Mouse (Mus musculus) neural tube, embryonic 13.5 days (tissue): ENCODE measurements around the gene Cdk14. TPM values are rescaled to one million over a fixed set of nuclear protein-coding genes. Genes with fewer than 3 reads are reported as not detected.

Experiments used
- ATAC-seq: fragments of 200-750 bp; cut with Nextera tagmentation; 2 replicates; pipeline ENCODE4 v1.8.0; 2017; ENCODE audit warnings: low read depth, mild to moderate bottlenecking, moderate TSS enrichment, moderate library complexity
- H3K27ac ChIP-seq: fragments of 300-500 bp; sonication (generic); replicated peaks from 2 replicates; pipeline ENCODE4 v1.5.1; 2015; ENCODE audit warnings: moderate library complexity, mild to moderate bottlenecking, inconsistent platforms
- H3K27me3 ChIP-seq: fragments of 300-500 bp; sonication (generic); 2 replicates; pipeline ENCODE4 v1.6.1; 2015; ENCODE audit warnings: mild to moderate bottlenecking, inconsistent platforms
- H3K36me3 ChIP-seq: fragments of 300-500 bp; sonication (generic); 2 replicates; pipeline ENCODE4 v1.6.1; 2015; ENCODE audit warnings: mild to moderate bottlenecking, inconsistent platforms
- H3K4me1 ChIP-seq: fragments of 300-500 bp; sonication (generic); replicated peaks from 2 replicates; pipeline ENCODE4 v1.6.1; 2015; ENCODE audit warnings: inconsistent platforms
- H3K4me2 ChIP-seq: fragments of 300-500 bp; sonication (generic); 2 replicates; pipeline ENCODE4 v1.6.1; 2015; ENCODE audit warnings: inconsistent platforms, mild to moderate bottlenecking, moderate library complexity
- H3K4me3 ChIP-seq: fragments of 300-500 bp; sonication (generic); 2 replicates; pipeline ENCODE4 v1.5.1; 2015; ENCODE audit warnings: mild to moderate bottlenecking, inconsistent platforms
- H3K9ac ChIP-seq: fragments of 300-500 bp; sonication (generic); 2 replicates; pipeline ENCODE4 v1.6.1; 2015; ENCODE audit warnings: moderate library complexity, mild to moderate bottlenecking, inconsistent platforms
- H3K9me3 ChIP-seq: fragments of 300-500 bp; sonication (generic); 2 replicates; pipeline ENCODE4 v1.6.1; 2016; ENCODE audit warnings: inconsistent platforms
- WGBS: fragments of 180-500 bp; shearing (Covaris S2); methylation state at CpG from one replicate; pipeline ENCODE4 v1.1.7; 2015; 5-methylcytosine and 5-hydroxymethylcytosine counted together
- polyA plus RNA-seq: library from polyadenylated mRNA; unstranded; fragments of >200 nt; fragmentation: Nextera tagmentation; extraction: Ambion mirVana; gene quantifications from 2 replicates; pipeline ENCODE4 v1.2.1, GENCODE M21; 2015

The Cdk14 gene
- polyA plus RNA-seq, 1 experiment from 2014 or later, result 27.0 TPM

DNA sequence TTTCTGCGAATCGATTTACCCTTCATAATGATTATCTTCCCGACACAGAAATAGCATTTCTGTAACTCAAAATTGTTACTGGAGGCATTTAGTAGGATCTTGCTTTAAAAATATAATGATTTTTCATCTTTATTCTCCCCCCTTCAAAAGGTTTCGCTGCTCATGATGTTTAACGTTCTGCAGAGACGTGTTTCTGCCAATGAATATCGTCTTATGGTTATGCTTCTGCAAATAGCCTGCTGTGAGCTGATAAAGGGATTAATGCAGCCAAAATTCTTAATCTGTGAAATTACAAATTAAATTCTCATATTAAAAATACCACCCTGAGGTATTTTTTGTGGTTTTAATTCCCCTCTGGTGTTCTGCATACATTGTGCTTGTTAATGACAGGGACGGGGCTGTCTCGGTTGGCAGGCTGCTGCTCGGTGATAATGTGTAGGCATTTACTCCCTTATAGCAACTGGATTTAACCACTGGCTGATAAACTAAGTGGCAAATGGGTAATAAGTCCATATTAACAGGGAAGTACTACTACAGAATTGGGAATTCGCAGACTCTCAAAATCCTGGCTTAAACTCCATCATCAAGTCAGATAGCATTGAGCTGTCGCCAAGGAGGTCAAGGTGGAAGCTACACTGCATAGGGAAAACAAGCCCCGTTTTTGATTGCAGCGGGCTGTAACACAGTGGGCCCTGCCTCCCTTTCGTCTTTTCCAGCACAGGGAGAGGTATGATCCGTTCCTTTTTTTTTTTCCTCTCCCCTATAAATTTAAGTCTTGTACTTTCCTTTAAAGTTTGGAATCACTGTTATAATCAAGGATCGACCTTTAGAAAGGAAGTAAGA is 528.0 kb downstream of the Cdk14 start:
- H3K27ac ChIP-seq, result peak overlapping the region; percentile 33; the same call in 1 of the 2 replicates
- H3K4me1 ChIP-seq, result peaks cover 23% of the 10 kb centered on the region
- no peak overlapping the region for H3K9ac ChIP-seq
- no peaks in the 10 kb centered on the region for H3K36me3 ChIP-seq
- peak overlapping the region; percentile 18; the same call in 1 of the 2 replicates for H3K4me2 ChIP-seq
- 55% methylated on average over 17 of the region's 17 CpGs for WGBS
- no peaks in the 10 kb centered on the region for H3K27me3 ChIP-seq
- H3K9me3 ChIP-seq, result no peaks in the 10 kb centered on the region
- peak; percentile 64; the same call in 1 of the 2 replicates for ATAC-seq
- no peak overlapping the region for H3K4me3 ChIP-seq

- 80% methylated on average over 4 of the region's 4 CpGs for WGBS
- ATAC-seq, result no peak
These were observed 533.0 kb downstream of the Cdk14 start for GRCm38 (mm10) chr5:4887069-4887468.

DNA sequence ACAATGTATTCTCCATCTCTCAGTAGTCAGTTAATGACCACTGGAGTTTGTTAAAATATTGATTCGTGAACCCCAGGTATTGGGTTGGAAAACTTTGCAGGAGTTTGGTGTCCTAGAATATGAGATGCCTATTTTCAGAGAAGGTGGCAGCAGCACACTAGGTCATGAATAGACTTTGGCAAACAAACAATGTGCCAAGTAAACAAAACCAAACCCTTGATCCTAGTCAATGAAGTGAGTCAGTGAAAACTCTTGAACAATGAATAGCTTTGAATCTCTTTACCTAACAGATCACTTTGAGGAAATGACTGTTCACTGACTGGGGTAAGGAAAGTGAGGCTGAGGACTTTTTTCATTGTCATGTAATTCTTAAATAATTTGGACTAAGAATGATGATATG is 537.3 kb downstream of the Cdk14 start:
- Histone ChIP-seq H3K27me3 (no peaks in the 10 kb centered on the region), H3K4me3 (no peak overlapping the region), H3K9ac (no peak overlapping the region), H3K27ac (no peak overlapping the region), H3K4me2 (no peak overlapping the region), H3K36me3 (no peaks in the 10 kb centered on the region), H3K9me3 (no peaks in the 10 kb centered on the region), H3K4me1 (peaks cover 2% of the 10 kb centered on the region; the same call in 1 of the 2 replicates)
- ATAC-seq, result no peak
- WGBS, result 94% methylated on average over 1 of the region's 1 CpGs

More at GRCm38 (mm10) chr5:4887069-4887468, 533.0 kb downstream of the Cdk14 start:
- H3K27ac ChIP-seq, result no peak overlapping the region
- H3K27me3 ChIP-seq, result no peaks in the 10 kb centered on the region
- H3K4me1 ChIP-seq, result peaks cover 6% of the 10 kb centered on the region
- H3K4me2 ChIP-seq, result no peak overlapping the region
- H3K9me3 ChIP-seq, result no peaks in the 10 kb centered on the region
- no peaks in the 10 kb centered on the region for H3K36me3 ChIP-seq
- no peak overlapping the region for H3K9ac ChIP-seq
- H3K4me3 ChIP-seq, result no peak overlapping the region

DNA sequence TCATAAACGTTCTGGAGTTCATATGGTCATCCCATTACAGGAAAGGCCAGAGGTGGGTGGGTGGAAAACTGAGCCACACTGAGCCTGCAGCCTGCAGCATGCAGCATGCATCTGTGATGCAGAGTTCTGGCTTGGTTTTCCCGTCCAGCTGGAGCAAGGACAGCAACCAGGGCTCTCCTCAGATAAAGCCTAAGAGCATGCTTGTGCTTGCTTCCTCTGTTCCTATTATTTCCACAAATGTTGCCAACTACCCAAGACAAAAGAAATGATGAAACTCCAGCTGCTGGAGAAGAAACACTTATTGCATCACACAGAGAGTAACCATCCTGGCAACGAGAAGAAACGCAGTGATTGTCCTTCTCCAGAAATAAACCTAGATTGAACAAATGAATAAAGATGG is 539.8 kb downstream of the Cdk14 start:
- no peak overlapping the region for H3K9ac ChIP-seq
- no peaks in the 10 kb centered on the region for H3K9me3 ChIP-seq
- H3K27ac ChIP-seq, result no peak overlapping the region
- no peaks in the 10 kb centered on the region for H3K36me3 ChIP-seq
- H3K27me3 ChIP-seq, result no peaks in the 10 kb centered on the region
- ATAC-seq, result no peak
- H3K4me2 ChIP-seq, result no peak overlapping the region
- peaks cover 18% of the 10 kb centered on the region for H3K4me1 ChIP-seq
- no peak overlapping the region for H3K4me3 ChIP-seq
- WGBS, result 74% methylated on average over 4 of the region's 4 CpGs

GRCm38 (mm10) chr5:4878934-4879333 is 541.2 kb downstream of the Cdk14 start:
- H3K27me3 ChIP-seq, result no peaks in the 10 kb centered on the region
- H3K4me3 ChIP-seq, result no peak overlapping the region
- peaks cover 18% of the 10 kb centered on the region for H3K4me1 ChIP-seq
- WGBS, result 61% methylated on average over 3 of the region's 3 CpGs
- no peak overlapping the region for H3K4me2 ChIP-seq
- H3K27ac ChIP-seq, result no peak overlapping the region
- no peaks in the 10 kb centered on the region for H3K36me3 ChIP-seq
- no peak overlapping the region for H3K9ac ChIP-seq
- ATAC-seq, result no peak
- H3K9me3 ChIP-seq, result no peaks in the 10 kb centered on the region

- no peak overlapping the region for H3K4me3 ChIP-seq
- no peak for ATAC-seq
- H3K9me3 ChIP-seq, result no peaks in the 10 kb centered on the region
- no peaks in the 10 kb centered on the region for H3K36me3 ChIP-seq
- H3K27ac ChIP-seq, result peak overlapping the region; percentile 33
- H3K9ac ChIP-seq, result no peak overlapping the region
- H3K4me1 ChIP-seq, result peaks cover 18% of the 10 kb centered on the region
- H3K4me2 ChIP-seq, result no peak overlapping the region
- H3K27me3 ChIP-seq, result no peaks in the 10 kb centered on the region
- WGBS, result 53% methylated on average over 4 of the region's 4 CpGs
These were observed 542.5 kb downstream of the Cdk14 start for GRCm38 (mm10) chr5:4877638-4878037.

- Histone ChIP-seq H3K4me3 (no peak overlapping the region), H3K36me3 (no peaks in the 10 kb centered on the region), H3K4me2 (no peak overlapping the region), H3K9me3 (no peaks in the 10 kb centered on the region), H3K9ac (no peak overlapping the region), H3K27me3 (no peaks in the 10 kb centered on the region), H3K27ac (peak overlapping the region; percentile 33), H3K4me1 (peaks cover 18% of the 10 kb centered on the region)
- 20% methylated on average over 5 of the region's 5 CpGs for WGBS
- ATAC-seq, result 0 out of 2 replicates have a peak, but pooled peaks have one; percentile 32
These were observed 542.9 kb downstream of the Cdk14 start for GRCm38 (mm10) chr5:4877131-4877631.

DNA sequence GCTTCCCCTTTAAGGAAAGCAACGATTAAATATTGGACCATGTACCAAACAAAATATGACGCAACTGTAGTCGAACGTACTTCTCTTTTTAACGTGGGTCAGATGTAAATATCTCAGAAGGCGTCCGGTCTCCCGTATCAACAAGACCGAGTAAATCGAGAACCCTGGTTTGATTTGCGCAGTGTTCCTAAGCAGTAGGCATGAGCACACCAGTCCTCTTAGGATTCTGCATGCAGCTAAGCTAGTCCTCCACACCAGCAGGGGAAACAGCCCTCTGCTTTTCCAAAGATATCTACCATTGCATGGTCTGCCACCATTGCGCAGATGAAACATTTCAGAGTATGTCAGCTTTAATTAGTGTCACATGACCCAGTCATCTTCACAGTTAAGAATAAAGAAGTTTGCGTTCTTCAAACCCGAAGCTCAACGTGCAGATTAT is 543.4 kb downstream of the Cdk14 start:
- H3K36me3 ChIP-seq, result no peaks in the 10 kb centered on the region
- WGBS, result 84% methylated on average over 15 of the region's 15 CpGs
- H3K9me3 ChIP-seq, result no peaks in the 10 kb centered on the region
- H3K27me3 ChIP-seq, result no peaks in the 10 kb centered on the region
- H3K4me1 ChIP-seq, result peaks cover 18% of the 10 kb centered on the region
- ATAC-seq, result no peak
- H3K4me2 ChIP-seq, result no peak overlapping the region
- H3K27ac ChIP-seq, result no peak overlapping the region
- H3K4me3 ChIP-seq, result no peak overlapping the region
- H3K9ac ChIP-seq, result no peak overlapping the region

- Histone ChIP-seq H3K4me2 (no peak overlapping the region), H3K27me3 (peaks cover 24% of the 10 kb centered on the region), H3K4me1 (peaks cover 15% of the 10 kb centered on the region), H3K9me3 (no peaks in the 10 kb centered on the region), H3K27ac (no peak overlapping the region), H3K9ac (no peak overlapping the region), H3K4me3 (no peak overlapping the region), H3K36me3 (no peaks in the 10 kb centered on the region)
- no peak for ATAC-seq
- WGBS, result 18% methylated on average over 4 of the region's 4 CpGs
These were observed 549.9 kb downstream of the Cdk14 start for GRCm38 (mm10) chr5:4870041-4870726.

DNA sequence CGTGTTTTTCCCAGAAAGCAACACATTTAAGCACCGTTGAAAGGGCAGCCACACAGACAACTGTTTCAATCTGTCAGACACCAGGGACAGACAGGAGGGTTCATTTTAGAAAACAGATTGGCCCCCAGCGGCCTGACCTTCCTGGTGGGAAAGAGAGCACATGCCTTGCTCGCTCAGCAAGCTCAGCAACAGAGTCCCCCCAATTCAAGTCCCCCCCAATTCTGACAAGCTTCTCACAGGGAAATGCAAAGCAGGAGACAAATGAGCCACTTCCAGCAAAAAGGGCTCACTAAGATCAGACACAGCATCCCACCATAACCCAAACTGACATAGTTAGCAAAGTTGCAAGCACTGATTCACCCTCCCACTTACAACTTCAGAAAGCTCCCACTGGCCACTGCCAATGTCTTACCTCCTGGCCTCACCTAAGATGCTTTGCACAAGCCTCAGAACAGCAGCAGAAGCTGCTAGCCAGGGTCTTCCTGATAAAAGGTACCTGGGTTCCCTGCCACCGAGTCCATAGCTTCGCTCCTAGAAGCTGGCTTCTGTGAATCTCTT is 551.5 kb downstream of the Cdk14 start:
- Histone ChIP-seq H3K27ac (no peak overlapping the region), H3K36me3 (no peaks in the 10 kb centered on the region), H3K27me3 (peaks cover 39% of the 10 kb centered on the region), H3K4me2 (no peak overlapping the region), H3K4me3 (no peak overlapping the region), H3K4me1 (peaks cover 15% of the 10 kb centered on the region), H3K9me3 (no peaks in the 10 kb centered on the region), H3K9ac (no peak overlapping the region)
- WGBS, result 38% methylated on average over 6 of the region's 6 CpGs
- ATAC-seq, result no peak

DNA sequence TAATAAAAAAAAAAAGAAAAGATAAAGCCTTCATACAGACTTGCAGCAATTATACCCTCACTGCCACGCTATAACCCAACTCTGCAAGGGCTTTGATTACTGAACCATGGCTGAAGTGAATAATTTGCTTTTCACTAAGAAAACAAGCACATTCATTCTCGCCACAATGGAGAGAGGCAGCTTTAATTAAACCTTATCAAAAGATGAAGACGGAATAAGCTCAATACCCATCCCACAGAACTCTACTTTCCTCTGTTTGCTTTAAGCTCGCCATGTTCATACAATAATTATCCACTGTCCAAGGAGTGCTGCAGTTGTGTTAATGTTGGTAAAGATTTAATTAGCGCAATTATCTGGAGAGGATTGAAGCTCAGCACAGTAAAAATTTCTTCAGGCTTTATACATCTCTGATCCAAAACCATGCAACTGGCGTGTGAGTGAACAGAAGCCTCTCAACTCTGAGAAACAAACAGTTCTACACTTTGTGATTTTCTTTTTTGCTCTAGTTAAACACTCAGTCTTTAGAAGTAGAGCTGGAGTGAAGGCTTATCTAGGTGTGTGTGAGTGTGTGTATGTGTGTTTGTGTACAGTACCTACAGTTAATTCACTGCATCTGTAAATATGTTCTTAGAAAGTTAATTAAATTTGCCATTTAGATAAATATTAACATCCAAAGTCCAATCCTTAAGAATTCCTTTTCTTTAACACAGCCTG is 552.1 kb downstream of the Cdk14 start:
- peaks cover 46% of the 10 kb centered on the region for H3K27me3 ChIP-seq
- H3K4me2 ChIP-seq, result no peak overlapping the region
- no peak overlapping the region for H3K4me3 ChIP-seq
- H3K36me3 ChIP-seq, result no peaks in the 10 kb centered on the region
- peaks cover 15% of the 10 kb centered on the region for H3K4me1 ChIP-seq
- H3K9ac ChIP-seq, result no peak overlapping the region
- no peak overlapping the region for H3K27ac ChIP-seq
- ATAC-seq, result no peak
- WGBS, result 33% methylated on average over 6 of the region's 6 CpGs
- no peaks in the 10 kb centered on the region for H3K9me3 ChIP-seq
